Mouse (Mus musculus): ENCODE measurements at regions not wholly inside any gene's neighbourhood (a gene's known extent, or its start where the extent isn't known, plus 50 kb on each side); places are given as distances from the start of the nearest gene placed in this dataset.

GRCm38 (mm10) chr13:30067581-30068375 lies 68.5 kb upstream of the Mboat1 start:
- Histone ChIP-seq H3K27ac (ENCODE audit: low read depth, low read length) (no peak overlapping the region), H3K36me3 (ENCODE audit: control insufficient read depth, insufficient read depth, low read length) (no peaks in the 10 kb centered on the region), H3K27me3 (ENCODE audit: control insufficient read depth, insufficient read depth, low read length) (no peaks in the 10 kb centered on the region), H3K4me3 (ENCODE audit: low read depth, low read length) (no peak overlapping the region), H3K9ac (ENCODE audit: low read depth, low read length) (no peak overlapping the region), H3K4me1 (ENCODE audit: control insufficient read depth, insufficient read depth, low read length) (no peaks in the 10 kb centered on the region), H3K9me3 (replicated peaks; ENCODE audit: control insufficient read depth, low read length) (no peaks in the 10 kb centered on the region), H3K4me2 (no peak overlapping the region)
- WGBS (ENCODE audit: insufficient replicate concordance) = 71% methylated on average over 6 of the region's 6 CpGs
- no peak for ATAC-seq (replicated peaks; ENCODE audit: insufficient number of reproducible peaks, low FRiP score, low TSS enrichment)

GRCm38 (mm10) chr13:30065520-30065919 lies 70.8 kb upstream of the Mboat1 start:
- Histone ChIP-seq H3K9me3 (replicated peaks; ENCODE audit: control insufficient read depth, low read length) (no peaks in the 10 kb centered on the region), H3K27ac (ENCODE audit: low read depth, low read length) (no peak overlapping the region), H3K36me3 (ENCODE audit: control insufficient read depth, insufficient read depth, low read length) (no peaks in the 10 kb centered on the region), H3K4me2 (no peak overlapping the region), H3K27me3 (ENCODE audit: control insufficient read depth, insufficient read depth, low read length) (no peaks in the 10 kb centered on the region), H3K9ac (ENCODE audit: low read depth, low read length) (no peak overlapping the region), H3K4me1 (ENCODE audit: control insufficient read depth, insufficient read depth, low read length) (no peaks in the 10 kb centered on the region), H3K4me3 (ENCODE audit: low read depth, low read length) (no peak overlapping the region)
- WGBS (ENCODE audit: insufficient replicate concordance) = 54% methylated on average over 8 of the region's 8 CpGs
- no peak for ATAC-seq (replicated peaks; ENCODE audit: insufficient number of reproducible peaks, low FRiP score, low TSS enrichment)

- no peak overlapping the region for H3K4me3 ChIP-seq (ENCODE audit: low read depth, low read length)
- H3K4me1 ChIP-seq (ENCODE audit: control insufficient read depth, insufficient read depth, low read length) = no peaks in the 10 kb centered on the region
- ATAC-seq (replicated peaks; ENCODE audit: insufficient number of reproducible peaks, low FRiP score, low TSS enrichment) = no peak
- H3K27ac ChIP-seq (ENCODE audit: low read depth, low read length) = no peak overlapping the region
- 79% methylated on average over 3 of the region's 3 CpGs for WGBS (ENCODE audit: insufficient replicate concordance)
- no peaks in the 10 kb centered on the region for H3K36me3 ChIP-seq (ENCODE audit: control insufficient read depth, insufficient read depth, low read length)
- no peaks in the 10 kb centered on the region for H3K27me3 ChIP-seq (ENCODE audit: control insufficient read depth, insufficient read depth, low read length)
- no peak overlapping the region for H3K9ac ChIP-seq (ENCODE audit: low read depth, low read length)
- no peaks in the 10 kb centered on the region for H3K9me3 ChIP-seq (replicated peaks; ENCODE audit: control insufficient read depth, low read length)
- H3K4me2 ChIP-seq = no peak overlapping the region
Observed at GRCm38 (mm10) chr13:30063741-30064140, 72.5 kb upstream of the Mboat1 start.

- Histone ChIP-seq H3K4me1 (ENCODE audit: control insufficient read depth, insufficient read depth, low read length) (no peaks in the 10 kb centered on the region), H3K9me3 (replicated peaks; ENCODE audit: control insufficient read depth, low read length) (no peaks in the 10 kb centered on the region), H3K27me3 (ENCODE audit: control insufficient read depth, insufficient read depth, low read length) (no peaks in the 10 kb centered on the region), H3K36me3 (ENCODE audit: control insufficient read depth, insufficient read depth, low read length) (no peaks in the 10 kb centered on the region), H3K4me2 (no peak overlapping the region), H3K27ac (ENCODE audit: low read depth, low read length) (no peak overlapping the region), H3K9ac (ENCODE audit: low read depth, low read length) (no peak overlapping the region), H3K4me3 (ENCODE audit: low read depth, low read length) (no peak overlapping the region)
- no peak for ATAC-seq (replicated peaks; ENCODE audit: insufficient number of reproducible peaks, low FRiP score, low TSS enrichment)
- WGBS (ENCODE audit: insufficient replicate concordance) = 76% methylated on average over 4 of the region's 4 CpGs
Observed at GRCm38 (mm10) chr13:30062285-30062684, 74.0 kb upstream of the Mboat1 start.

- no peaks in the 10 kb centered on the region for H3K9me3 ChIP-seq (replicated peaks; ENCODE audit: control insufficient read depth, low read length)
- ATAC-seq (replicated peaks; ENCODE audit: insufficient number of reproducible peaks, low FRiP score, low TSS enrichment) = no peak
- 75% methylated on average over 3 of the region's 3 CpGs for WGBS (ENCODE audit: insufficient replicate concordance)
- H3K9ac ChIP-seq (ENCODE audit: low read depth, low read length) = no peak overlapping the region
- no peak overlapping the region for H3K27ac ChIP-seq (ENCODE audit: low read depth, low read length)
- no peaks in the 10 kb centered on the region for H3K36me3 ChIP-seq (ENCODE audit: control insufficient read depth, insufficient read depth, low read length)
- H3K4me1 ChIP-seq (ENCODE audit: control insufficient read depth, insufficient read depth, low read length) = 0 out of 2 replicates have a peak, but pooled peaks cover 3% of the 10 kb centered on the region
- no peaks in the 10 kb centered on the region for H3K27me3 ChIP-seq (ENCODE audit: control insufficient read depth, insufficient read depth, low read length)
- H3K4me2 ChIP-seq = no peak overlapping the region
- no peak overlapping the region for H3K4me3 ChIP-seq (ENCODE audit: low read depth, low read length)
Observed at GRCm38 (mm10) chr13:30055141-30055645, 69.3 kb upstream of the E2f3 start.

- Histone ChIP-seq H3K36me3 (ENCODE audit: control insufficient read depth, insufficient read depth, low read length) (no peaks in the 10 kb centered on the region), H3K27me3 (ENCODE audit: control insufficient read depth, insufficient read depth, low read length) (no peaks in the 10 kb centered on the region), H3K4me3 (ENCODE audit: low read depth, low read length) (no peak overlapping the region), H3K4me1 (ENCODE audit: control insufficient read depth, insufficient read depth, low read length) (0 out of 2 replicates have a peak, but pooled peaks cover 3% of the 10 kb centered on the region), H3K27ac (ENCODE audit: low read depth, low read length) (no peak overlapping the region), H3K9ac (ENCODE audit: low read depth, low read length) (no peak overlapping the region), H3K9me3 (replicated peaks; ENCODE audit: control insufficient read depth, low read length) (no peaks in the 10 kb centered on the region), H3K4me2 (no peak overlapping the region)
- 55% methylated on average over 16 of the region's 16 CpGs for WGBS (ENCODE audit: insufficient replicate concordance)
- no peak for ATAC-seq (replicated peaks; ENCODE audit: insufficient number of reproducible peaks, low FRiP score, low TSS enrichment)
Observed at GRCm38 (mm10) chr13:30051891-30052550, 66.2 kb upstream of the E2f3 start.

GRCm38 (mm10) chr13:30050745-30051508 lies 65.1 kb upstream of the E2f3 start:
- H3K9ac ChIP-seq (ENCODE audit: low read depth, low read length) = no peak overlapping the region
- H3K27ac ChIP-seq (ENCODE audit: low read depth, low read length) = no peak overlapping the region
- H3K4me3 ChIP-seq (ENCODE audit: low read depth, low read length) = no peak overlapping the region
- WGBS (ENCODE audit: insufficient replicate concordance) = 71% methylated on average over 9 of the region's 9 CpGs
- H3K4me1 ChIP-seq (ENCODE audit: control insufficient read depth, insufficient read depth, low read length) = 0 out of 2 replicates have a peak, but pooled peaks cover 3% of the 10 kb centered on the region
- no peak for ATAC-seq (replicated peaks; ENCODE audit: insufficient number of reproducible peaks, low FRiP score, low TSS enrichment)
- no peaks in the 10 kb centered on the region for H3K36me3 ChIP-seq (ENCODE audit: control insufficient read depth, insufficient read depth, low read length)
- no peaks in the 10 kb centered on the region for H3K9me3 ChIP-seq (replicated peaks; ENCODE audit: control insufficient read depth, low read length)
- H3K27me3 ChIP-seq (ENCODE audit: control insufficient read depth, insufficient read depth, low read length) = no peaks in the 10 kb centered on the region
- H3K4me2 ChIP-seq = no peak overlapping the region

GRCm38 (mm10) chr13:30048260-30048859 lies 62.5 kb upstream of the E2f3 start:
- WGBS (ENCODE audit: insufficient replicate concordance) = 51% methylated on average over 11 of the region's 11 CpGs
- ATAC-seq (replicated peaks; ENCODE audit: insufficient number of reproducible peaks, low FRiP score, low TSS enrichment) = no peak

More at GRCm38 (mm10) chr13:30048260-30048859, 62.5 kb upstream of the E2f3 start:
- Histone ChIP-seq H3K9ac (ENCODE audit: low read depth, low read length) (no peak overlapping the region), H3K4me3 (ENCODE audit: low read depth, low read length) (no peak overlapping the region), H3K4me1 (ENCODE audit: control insufficient read depth, insufficient read depth, low read length) (0 out of 2 replicates have a peak, but pooled peaks cover 3% of the 10 kb centered on the region), H3K9me3 (replicated peaks; ENCODE audit: control insufficient read depth, low read length) (no peaks in the 10 kb centered on the region), H3K4me2 (no peak overlapping the region), H3K27me3 (ENCODE audit: control insufficient read depth, insufficient read depth, low read length) (no peaks in the 10 kb centered on the region), H3K36me3 (ENCODE audit: control insufficient read depth, insufficient read depth, low read length) (no peaks in the 10 kb centered on the region), H3K27ac (ENCODE audit: low read depth, low read length) (no peak overlapping the region)

Measured in heart, embryonic 11.5 days (tissue).